Mouse (Mus musculus): ENCODE measurements around the gene Hnrnph2. TPM values are rescaled to one million over a fixed set of nuclear protein-coding genes. Genes with fewer than 3 reads are reported as not detected.
A peak's percentile ranks its signal among the peaks of the same experiment; 100 is the strongest.

Hnrnph2 gene
- 96.9 and 100 TPM in 2 replicates for total RNA-seq (2021)
- long read RNA-seq, experiment 1, transcript Hnrnph2-203 (3 exons, 2,426 nt), result major isoform, 90 of 160 reads
- long read RNA-seq, experiment 1, transcript Hnrnph2-202 (4 exons, 2,364 nt), result minor isoform, 57 of 160 reads
- long read RNA-seq, experiment 1, partial matches to known transcripts, result 9 of 160 reads
- long read RNA-seq, experiment 1, other reads (novel, unspliced or antisense), result 3 of 160 reads
- long read RNA-seq, experiment 2, transcript Hnrnph2-202 (4 exons, 2,364 nt), result minor isoform, 31 of 89 reads
- long read RNA-seq, experiment 2, transcript Hnrnph2-203 (3 exons, 2,426 nt), result major isoform, 52 of 89 reads
- long read RNA-seq, experiment 2, partial matches to known transcripts, result 2 of 89 reads
- long read RNA-seq, experiment 2, other reads (novel, unspliced or antisense), result 4 of 89 reads

GRCm38 (mm10) chrX:134600659-134601379, at the start of gene Hnrnph2, which contains the start of gene Gla:
TSS of gene Hnrnph2 (plus strand) at chrX:134601179.
TSS of gene Gla (minus strand) at chrX:134601125.
- DNase-seq, result peak; percentile 88

GRCm38 (mm10) chrX:134553326-134553725, 47.7 kb upstream of the Hnrnph2 start:
- no peak for DNase-seq

- no peak for DNase-seq
Measured at GRCm38 (mm10) chrX:134554425-134554824, 46.6 kb upstream of the Hnrnph2 start.

- no peak for DNase-seq
Measured at GRCm38 (mm10) chrX:134564326-134564725, 36.7 kb upstream of the Hnrnph2 start.

- DNase-seq, result no peak
Measured at GRCm38 (mm10) chrX:134566536-134567222, 34.3 kb upstream of the Hnrnph2 start.

GRCm38 (mm10) chrX:134577896-134578295, 23.1 kb upstream of the Hnrnph2 start:
- DNase-seq, result no peak

- no peak for DNase-seq
Measured at GRCm38 (mm10) chrX:134580528-134581305, 20.3 kb upstream of the Hnrnph2 start.

GRCm38 (mm10) chrX:134582270-134582669, 18.7 kb upstream of the Hnrnph2 start:
- no peak for DNase-seq

- no peak for DNase-seq
Measured at GRCm38 (mm10) chrX:134582888-134583669, 17.9 kb upstream of the Hnrnph2 start, which contains the start of gene Btk. TSS of gene Btk (minus strand) at chrX:134583570.

- peak; percentile 95 for DNase-seq
Measured at GRCm38 (mm10) chrX:134585103-134586002, 15.6 kb upstream of the Hnrnph2 start, which contains the start of gene Rpl36a. TSS of gene Rpl36a (plus strand) at chrX:134585654.

- DNase-seq, result no peak
Measured at GRCm38 (mm10) chrX:134586447-134586846, 14.5 kb upstream of the Hnrnph2 start.

- no peak for DNase-seq
Measured at GRCm38 (mm10) chrX:134588261-134588660, 12.7 kb upstream of the Hnrnph2 start.

GRCm38 (mm10) chrX:134588997-134589396, 12.0 kb upstream of the Hnrnph2 start:
- no peak for DNase-seq

- no peak for DNase-seq
Measured at GRCm38 (mm10) chrX:134589836-134590235, 11.1 kb upstream of the Hnrnph2 start.

- DNase-seq, result no peak
Measured at GRCm38 (mm10) chrX:134599922-134600565, 935 bp upstream of the Hnrnph2 start.

GRCm38 (mm10) chrX:134601380-134602120, 571 bp downstream of the Hnrnph2 start:
- no peak for DNase-seq

- DNase-seq, result no peak
Measured at GRCm38 (mm10) chrX:134609472-134609871, 8.5 kb downstream of the Hnrnph2 start.

GRCm38 (mm10) chrX:134610984-134611383, 10.0 kb downstream of the Hnrnph2 start:
- DNase-seq, result no peak

Data from adrenal gland, postnatal 14 days (tissue).